Mouse (Mus musculus) right cerebral cortex, postnatal 25 days (tissue): ENCODE data around the gene Hhat.

Experiments used
- DNase-seq: peaks from one replicate; pipeline ENCODE4 v3.0.0; 2022

Hhat gene

DNA sequence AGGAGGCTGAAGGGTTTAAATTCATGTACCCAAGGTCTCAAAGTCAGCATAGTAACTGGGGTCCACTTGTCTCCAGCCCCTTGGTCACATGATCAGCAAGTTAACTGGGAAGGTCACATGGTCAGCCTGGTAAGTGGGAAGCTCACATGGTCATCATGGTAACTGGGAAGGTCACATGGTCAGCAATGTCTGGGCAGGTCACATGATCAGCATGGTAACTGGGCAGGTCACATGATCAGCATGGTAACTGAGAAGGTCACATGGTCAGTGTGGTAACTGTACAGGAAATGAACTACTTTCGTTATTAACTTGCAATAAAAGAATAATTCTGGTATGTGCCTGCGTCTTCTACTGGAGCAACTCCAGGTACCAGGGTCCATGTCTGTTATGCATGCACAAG is 29.1 kb downstream of the Hhat start:
- DNase-seq, result no peak

DNA sequence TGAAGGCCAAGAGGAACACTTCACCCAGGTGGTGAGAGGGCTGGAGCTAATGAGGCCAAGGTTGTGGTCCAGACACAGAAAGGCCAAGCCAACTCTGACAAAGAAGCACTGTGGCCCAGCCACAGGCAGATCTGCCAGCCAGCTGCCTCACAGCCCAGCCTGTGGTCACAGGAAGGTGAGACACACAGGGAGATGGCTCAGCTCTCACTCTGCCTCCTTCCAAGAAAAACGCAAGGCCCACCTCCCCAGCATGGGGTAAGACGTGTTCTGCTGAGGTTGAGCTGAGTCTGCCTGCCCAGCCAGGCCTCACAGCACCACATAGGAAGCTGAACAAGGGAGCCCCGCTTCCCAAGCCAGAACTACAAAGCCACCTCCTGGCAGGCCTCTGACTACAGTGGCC is 34.5 kb downstream of the Hhat start:
- DNase-seq, result no peak

DNA sequence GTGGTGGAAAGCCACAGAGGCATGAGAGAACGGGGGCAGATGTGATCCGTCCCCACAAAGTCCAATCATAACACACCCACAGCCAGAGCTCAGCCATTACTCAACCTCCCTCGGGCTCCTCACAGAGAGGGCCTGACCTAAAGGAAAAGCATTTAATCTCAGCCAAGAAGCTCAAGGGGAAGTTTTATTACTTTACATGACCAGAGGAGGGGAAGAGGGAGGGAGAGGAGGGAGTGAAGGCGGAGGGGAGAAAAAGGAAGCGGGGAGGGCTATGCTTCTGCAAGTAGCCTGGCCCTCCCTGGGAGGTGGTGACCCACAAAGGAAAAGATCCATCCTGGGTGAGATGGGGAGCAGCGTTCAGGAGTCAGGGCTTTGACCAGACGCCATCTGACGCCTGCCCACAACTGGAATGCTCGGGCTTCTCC is 35.0 kb downstream of the Hhat start:
- no peak for DNase-seq

DNA sequence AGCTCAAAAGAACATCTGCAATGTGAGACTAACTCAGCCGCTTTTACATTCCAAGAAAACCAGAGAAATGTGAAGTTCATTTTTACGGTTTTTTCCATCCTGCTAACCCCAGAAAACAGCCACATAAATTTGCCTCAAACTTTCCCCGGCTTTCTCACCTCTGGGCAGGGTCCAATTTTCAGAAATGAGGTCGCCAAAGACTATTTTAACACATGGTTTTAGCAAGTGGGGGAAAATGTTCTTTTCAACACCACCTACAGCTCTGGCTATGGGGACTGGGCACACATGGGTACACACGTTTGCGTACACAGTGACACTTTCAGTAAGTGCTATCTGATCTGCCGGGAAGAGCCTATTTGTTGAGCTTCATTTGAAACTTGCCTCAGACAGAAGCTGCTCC is 40.5 kb downstream of the Hhat start:
- no peak for DNase-seq

DNA sequence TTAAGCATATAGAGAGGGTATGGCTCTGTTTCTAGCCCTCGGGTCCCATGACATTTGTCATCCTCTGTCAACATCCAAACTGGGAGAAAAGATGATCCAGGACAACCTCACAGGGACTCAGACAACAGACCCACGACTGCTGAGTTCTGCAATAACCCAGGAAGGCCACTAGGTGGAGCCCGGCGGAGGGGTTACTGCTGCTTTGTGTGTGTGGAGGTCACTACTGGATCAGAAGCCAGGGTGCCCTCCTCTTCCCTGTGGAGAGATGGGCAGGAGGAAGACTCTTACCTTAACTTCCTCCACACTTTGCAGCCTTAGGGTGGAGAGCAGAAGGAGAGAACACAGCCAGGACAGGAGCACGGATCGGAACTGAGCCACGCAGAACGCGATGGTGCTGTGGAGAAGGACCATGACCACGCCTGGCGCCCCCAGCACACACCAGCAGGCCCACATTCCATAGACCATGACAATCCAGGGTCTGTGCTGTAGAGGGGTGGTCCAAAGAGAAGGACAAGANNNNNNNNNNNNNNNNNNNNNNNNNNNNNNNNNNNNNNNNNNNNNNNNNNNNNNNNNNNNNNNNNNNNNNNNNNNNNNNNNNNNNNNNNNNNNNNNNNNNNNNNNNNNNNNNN is 43.9 kb downstream of the Hhat start:
- peak; percentile 56 for DNase-seq

DNA sequence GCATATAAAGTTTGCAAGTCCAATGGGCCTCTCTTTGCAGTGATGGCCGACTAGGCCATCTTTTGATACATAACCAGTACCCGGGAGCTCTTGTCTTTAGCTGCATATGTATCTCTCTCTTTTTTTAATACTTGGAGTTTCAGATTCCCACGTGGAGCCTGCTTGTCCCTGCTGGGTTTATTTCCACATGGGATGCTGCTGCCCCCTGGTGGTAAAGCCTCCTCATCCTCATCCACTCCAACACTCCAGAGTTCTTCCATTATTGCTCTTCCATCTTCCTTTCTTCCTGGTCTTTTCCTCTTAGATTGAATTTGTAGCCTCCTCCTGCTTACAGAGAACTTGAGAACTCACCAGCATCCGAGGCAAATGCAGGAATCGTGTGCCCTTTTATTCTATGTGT is 48.9 kb downstream of the Hhat start:
- peak; percentile 61 for DNase-seq

DNA sequence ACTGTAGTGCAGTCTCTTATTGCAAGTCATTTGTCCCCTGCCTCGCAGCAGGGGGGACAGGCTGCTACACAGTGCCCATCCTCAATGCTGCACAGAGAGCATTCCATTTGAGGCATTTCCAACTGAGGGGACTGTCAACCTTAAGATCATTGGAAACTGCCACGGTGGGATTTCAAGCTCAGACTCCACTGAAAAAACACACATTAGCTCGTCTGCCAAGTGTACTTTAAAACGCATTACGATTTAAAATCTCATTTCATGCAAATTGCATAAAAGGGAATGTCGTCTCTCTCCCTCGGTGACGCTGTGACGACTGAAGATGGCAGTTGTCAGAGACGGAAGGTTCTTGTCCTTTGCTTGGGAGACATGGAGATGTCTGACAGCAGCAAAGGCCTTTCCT is 50.9 kb downstream of the Hhat start:
- no peak for DNase-seq

DNA sequence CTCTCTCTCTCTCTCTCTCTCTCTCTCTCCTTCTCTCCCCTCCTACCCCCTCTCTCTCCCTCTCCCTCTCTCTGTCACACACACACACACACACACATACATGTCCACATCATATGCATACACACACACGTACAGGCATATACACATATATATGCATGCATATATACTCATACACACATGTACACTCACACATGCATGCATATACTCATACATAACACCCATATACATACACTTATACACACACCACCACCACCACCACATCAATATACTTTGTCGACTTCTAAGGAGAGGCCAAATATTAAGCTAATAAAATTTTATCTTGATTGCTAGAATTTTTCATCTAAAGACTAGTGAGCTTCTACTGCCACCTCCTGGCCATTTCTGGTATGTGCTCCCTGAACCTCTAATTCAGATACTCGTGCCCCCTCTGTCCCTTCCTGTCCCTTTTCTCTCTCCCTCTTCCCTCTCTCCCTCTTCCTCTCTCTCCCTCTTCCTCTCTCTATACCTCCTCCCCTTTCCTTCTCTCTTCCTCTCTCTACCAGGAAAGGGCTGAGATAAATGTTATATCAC is 59.2 kb downstream of the Hhat start:
- peak; percentile 15 for DNase-seq

DNA sequence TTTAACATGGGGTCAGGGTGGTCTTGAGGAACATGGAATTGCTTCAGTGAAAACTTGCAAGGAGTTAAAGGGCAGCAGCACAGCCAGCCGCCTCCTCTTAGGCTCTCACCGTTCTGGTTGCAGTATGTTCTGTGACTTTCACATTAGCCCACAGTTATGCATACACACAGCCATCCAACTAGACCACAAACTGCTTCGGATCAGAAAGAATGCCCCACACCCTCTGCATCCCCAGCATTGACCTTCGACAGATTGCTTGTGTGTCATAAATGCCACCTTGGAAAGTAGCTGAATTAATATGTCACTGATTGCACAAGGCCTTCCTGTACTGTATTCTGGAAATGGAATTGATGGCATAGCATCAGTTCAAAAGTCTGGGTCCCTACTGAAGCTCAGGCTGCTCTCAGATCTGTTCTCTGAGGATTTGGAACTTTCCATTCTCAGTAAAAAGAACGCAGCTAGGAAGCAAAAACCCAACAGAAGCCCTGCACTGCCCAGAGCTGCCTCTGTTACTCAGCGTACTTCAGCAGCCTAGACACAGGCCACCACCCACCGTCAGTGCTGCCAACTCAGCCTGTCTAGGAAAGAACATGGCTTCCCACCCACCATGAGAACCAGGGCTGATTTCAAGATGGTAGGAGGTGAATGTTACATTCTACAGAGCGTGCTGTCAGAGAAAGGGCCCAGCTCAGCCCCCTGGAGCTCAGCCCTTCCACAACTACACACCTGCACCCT is 70.5 kb downstream of the Hhat start:
- no peak for DNase-seq

DNA sequence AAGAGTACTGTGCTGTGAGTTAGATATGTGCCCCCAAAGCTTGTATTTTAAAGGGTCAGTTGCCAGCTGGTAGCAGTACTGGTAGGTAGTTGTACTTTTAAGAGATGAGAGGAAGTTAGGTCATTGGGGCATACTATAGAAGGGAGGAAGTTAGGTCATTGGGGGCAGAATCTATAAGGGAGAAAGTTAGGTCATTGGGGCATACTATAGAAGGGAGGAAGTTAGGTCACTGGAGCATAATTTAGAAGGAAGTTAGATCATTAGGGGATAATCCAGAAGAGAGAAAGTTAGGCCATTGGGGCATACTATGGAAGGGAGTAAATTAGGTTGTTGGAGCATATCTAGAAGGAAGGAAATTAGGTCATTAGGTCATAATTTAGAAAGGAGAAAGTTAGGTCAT is 71.9 kb downstream of the Hhat start:
- DNase-seq, result no peak

DNA sequence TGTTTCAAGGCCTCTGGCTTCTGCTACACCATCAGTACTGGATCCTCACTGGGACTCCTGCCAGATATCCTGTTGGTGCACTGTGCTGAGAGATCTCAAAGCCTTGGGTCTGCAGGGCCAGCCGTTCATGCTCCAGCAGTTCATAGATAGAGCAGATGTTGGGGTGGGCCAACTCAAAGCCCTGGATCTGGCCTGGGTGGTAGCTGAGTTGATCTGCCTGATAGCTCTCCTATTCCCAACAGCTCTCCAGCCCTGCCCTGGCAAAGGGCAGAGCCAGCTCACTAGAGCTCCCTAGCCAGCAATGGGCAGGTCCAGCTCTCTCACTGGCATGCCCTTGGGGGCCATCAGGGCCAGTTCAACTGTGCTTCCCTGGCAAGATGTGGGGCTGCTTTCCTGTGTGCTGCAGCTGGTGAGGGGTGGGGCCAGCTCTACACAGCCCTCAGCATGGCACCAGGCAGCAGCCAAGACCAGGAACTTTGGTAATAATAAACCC is 74.6 kb downstream of the Hhat start:
- no peak for DNase-seq

DNA sequence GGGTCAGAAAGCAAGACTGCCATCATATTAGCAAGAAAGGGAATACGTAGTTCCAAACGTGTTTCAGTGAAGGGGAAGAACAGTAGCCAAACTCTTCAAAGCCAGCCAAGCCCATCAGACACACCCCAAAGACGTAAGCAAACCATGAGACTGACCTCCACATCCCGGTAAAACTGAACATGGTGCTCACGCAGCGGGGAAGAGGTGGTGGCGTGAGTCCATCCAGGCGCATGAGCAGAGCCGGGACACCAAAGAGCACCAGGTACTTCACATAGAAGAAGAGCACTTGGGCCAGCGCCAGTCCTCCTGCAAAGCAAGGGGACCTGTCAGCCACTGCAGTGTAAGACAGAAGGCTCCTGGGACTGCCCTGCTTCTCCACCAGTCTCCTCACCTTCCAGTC is 77.4 kb downstream of the Hhat start:
- DNase-seq, result no peak

DNA sequence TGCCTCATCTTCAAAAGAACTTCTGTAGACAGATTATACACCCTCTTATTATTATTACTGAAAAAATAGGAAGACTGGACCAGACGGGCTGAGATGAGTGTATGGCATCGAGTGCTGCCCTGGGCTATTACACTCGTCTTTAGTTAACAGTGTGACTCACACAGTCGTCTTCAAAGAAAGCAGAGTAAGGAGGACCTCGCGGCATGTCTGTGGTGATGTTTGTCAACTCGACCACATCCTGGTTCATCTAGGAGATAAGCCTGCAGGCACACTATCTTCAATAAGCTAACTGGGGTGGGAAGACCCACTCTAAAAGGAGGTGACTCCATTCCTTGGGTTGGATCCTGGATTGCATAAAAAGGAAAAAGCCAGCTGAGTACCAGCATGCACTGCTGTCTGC is 78.0 kb downstream of the Hhat start:
- DNase-seq, result no peak

DNA sequence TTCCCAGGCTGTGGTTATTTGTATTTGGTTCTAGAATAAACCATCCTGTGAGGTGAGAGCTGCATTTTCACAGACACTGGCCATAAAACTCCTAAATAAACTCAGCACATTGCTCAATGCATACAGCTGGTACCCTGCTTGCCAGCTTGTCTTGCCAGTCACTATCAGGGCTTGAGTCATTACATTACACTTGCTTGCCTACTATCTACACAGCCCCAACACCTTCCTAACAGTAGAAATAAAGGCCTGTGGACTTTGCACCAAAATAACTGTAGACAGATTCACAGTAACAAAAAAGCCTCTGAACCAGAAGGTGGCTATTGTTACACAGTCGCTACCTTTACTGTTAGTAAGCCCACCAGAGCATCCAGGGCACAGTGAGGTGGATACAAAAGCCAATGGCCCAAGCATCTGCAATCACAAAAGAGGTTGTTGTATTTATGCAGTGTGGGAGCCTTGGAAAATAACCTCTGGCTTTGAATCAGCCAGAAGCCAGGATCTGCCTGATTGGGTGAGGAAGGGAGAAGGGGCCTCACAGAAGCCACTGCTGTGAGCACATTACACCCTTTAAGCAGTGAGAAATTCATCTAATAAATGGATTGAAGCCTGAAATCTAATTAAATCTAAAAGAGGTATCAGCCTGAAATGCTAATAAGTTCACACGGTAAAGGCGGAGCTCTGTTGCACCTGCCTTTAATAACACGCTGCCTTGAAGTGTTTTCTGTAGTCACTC is 88.6 kb downstream of the Hhat start:
- no peak for DNase-seq

DNA sequence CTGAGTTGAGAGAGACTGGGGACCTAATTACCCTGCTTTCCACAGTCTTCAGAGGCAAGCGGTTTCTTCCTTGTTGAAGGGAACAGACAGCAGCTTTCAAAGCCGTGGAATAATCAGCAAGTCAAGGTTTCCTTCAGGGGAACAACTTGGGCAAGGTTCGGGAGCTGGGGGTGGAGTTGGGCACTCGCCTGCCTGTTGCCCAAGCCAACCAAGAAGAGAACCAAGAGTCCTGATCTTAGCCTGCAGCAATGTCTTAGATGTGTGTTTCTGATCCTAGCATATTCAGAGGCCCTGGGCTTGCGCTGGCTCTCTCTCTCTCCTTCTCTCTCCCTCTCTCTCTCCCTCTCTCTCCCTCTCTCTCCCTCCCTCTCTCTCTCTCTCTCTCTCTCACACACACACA is 93.8 kb downstream of the Hhat start:
- DNase-seq, result no peak

DNA sequence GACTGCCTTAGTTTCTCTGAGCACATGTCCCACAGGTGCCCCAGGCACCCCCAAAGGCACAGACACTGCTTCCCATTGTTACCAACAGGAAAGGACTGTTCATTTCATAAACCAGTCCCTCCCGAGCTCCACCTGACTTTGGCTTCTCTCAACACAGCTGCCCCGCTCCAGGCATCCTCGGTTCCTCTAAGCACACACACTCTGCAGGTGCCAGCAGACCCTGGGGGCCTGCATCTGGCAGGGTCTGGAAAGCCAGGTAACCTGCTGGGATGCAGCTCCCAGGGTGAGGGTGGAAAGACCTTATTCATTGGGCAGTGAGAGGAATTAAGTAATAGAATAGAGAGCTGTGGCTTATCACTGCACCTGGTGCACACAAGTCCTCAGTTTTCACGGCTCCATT is 107.4 kb downstream of the Hhat start:
- no peak for DNase-seq

DNA sequence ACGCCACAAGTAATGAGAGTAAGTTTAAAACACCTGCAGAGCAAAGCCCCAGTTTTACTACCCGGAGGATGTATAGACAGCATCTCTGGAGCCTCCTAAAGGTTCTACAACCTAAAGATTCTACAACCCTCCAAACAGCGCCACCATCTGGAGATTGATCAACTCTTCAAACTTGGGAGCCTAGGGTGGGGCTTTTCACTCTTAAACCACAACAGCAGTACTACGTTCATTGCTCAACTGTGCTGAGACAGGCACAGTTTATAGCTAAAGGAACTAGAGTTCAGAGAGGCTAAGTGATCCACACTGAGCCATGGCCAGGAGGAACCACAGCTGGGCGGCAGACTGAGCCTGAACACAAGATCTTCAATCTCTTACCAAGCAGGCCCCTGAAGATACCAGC is 107.9 kb downstream of the Hhat start:
- no peak for DNase-seq

DNA sequence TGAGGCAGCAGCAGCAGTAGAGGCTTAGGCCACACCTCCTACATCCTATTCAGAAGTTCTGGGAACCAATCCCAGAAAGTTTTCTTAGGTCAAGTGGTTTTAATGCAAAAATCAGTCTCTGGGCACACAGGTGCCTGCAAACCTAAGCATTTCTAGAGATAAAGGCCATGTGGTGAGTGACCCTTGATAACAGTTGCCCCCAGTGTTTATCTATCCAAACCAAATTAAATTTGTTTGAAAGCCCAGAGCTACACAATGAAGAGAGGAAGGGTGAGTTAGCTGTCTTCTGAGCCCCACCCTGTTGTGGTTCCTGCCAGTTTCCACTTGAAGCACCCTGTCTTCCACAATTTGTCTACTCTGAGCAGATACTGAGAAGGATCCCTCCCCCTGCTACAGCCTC is 109.4 kb downstream of the Hhat start:
- DNase-seq, result no peak

DNA sequence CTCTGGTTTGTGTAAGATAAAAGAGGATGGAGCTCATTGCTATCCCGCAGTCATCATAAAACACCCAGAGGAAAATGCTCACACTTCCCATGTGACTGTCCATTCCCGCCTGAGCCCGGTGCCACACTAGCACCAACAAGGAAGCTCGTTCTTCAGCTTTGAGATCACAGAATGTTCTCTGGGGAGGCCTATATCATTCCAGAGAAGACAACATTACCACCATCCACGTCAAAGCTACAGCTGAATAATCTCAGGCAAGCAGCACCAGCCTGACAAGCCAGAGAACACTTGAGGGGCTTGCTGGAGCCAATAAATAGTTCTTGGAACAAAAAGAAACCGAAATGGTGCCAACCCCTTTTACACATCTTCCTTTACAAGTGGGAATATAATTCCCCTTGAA is 113.6 kb downstream of the Hhat start:
- no peak for DNase-seq

DNA sequence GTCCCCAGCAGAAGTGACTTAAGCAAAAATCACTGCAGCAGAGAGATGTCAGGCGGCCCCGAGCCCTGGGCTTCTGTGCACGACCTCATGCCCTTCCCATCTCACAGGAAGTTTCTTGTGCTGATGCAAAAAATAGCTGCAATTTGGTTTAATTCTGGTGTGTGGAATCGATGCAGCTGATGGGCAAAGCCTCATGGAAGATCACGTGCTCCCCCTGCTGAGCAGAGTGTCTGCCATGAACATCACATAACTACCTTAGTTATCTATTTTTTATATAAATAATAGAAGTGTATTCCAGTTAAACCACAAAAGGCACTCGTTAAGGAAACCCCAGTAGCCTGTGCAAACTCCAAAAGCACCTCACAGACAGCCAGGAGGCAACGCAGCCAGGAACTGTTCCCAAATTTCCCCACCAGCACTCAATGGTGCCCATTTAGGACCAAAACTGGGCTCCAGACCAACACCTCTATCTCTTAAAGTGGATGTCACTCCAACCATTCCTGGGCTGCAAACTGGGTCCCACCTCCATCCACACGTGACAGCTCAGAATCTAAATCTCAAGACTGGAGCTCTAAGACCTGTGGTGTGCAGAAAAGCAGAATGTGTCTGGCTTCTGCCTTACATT is 118.9 kb downstream of the Hhat start:
- peak; percentile 9 for DNase-seq

DNA sequence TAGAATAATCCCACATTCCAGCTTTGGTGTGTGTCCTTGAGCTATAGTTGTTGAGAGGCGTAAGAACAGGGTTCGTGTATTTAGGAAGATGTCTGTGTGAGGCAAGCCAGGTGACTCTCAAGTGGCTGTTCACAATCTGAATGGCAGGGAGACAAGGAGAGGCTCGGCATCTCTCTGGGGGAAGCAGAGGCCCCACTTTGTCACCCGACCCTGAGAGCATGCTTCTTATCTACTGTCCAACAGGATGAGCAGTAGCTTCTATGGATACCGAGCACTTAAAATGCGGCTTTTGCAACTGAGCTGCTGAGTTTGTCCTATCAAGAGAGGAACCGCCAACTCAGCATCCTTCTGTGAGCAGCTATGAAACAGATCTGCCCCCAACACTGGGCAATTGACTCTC is 120.4 kb downstream of the Hhat start:
- no peak for DNase-seq

DNA sequence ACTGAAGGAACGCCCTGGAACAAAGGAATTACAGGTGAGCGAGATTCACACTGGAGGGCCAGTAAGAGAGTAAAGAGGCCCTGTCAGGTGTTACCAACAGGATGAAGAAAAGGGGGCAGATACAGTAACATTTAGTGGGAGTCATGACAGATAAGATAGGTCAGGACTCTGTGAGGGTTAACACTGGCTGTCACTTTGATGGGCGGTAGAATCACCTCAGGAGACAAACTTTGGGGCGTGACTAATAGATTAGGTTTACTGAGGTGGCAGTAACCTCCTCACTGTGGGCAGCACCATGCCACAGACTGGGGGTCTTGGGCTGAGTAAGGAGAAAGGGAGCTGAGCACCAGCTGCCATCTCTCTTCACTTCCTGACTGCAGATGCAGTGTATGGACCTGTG is 121.0 kb downstream of the Hhat start:
- no peak for DNase-seq

DNA sequence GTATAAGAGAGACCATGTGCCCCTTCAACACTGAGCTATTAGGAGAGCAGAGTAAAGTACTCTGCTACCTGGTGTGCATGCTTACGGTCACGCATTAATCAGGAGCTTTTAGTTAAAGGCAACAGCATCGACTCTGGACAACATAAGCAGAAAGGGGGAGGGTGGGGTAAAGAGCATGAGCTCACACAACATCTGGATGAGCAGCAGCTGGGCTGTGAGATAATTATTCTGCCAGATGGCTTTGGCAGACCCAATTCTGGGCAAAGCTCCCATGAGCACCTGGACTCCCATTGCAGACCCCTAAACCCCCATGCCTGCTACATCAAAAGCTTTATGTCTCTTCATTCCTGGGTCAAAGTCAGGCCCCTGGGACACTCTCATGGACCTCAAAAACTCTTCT is 121.8 kb downstream of the Hhat start:
- no peak for DNase-seq
